Mouse (Mus musculus): ENCODE measurements at regions not wholly inside any gene's neighbourhood (a gene's known extent, or its start where the extent isn't known, plus 50 kb on each side); places are given as distances from the start of the nearest gene placed in this dataset.

DNA sequence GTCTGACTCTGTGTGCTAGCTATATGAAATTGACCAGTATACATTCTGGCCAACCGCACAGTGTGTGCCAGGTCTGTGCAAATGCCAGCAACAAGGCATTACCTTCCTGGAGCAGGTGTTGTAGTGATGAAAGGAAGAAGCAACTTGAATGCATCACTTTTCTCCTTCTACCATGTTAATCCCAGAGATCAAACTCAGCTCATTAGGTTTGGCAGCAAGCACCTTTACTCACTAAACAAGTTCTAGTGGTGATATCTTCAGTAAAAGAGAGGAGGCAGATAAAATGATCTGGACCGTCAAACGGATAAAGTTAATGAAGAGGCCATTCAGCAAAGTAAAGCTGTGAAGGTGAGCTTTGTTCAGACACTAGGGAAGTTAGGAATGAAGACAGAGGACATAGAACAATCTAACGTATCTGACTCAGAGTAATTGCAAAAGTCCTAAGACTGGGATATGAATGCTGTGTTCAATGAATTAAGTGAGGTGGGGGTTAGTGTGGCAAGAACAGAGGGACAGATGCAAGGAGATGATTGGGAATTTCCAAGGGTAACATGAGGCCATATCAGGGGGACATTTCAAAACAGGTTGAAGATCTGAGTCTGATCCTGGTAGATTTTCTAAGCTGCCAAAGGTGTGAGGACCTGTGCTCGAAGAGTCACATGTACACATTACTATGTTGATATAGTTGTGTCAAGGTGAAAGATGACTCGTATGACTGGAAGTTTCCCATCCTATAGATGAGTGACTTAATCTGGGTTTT, 1478.4 kb upstream of the Slc10a2 start:
- no peak for DNase-seq (ENCODE audit: low spot score in 2 of 2)

DNA sequence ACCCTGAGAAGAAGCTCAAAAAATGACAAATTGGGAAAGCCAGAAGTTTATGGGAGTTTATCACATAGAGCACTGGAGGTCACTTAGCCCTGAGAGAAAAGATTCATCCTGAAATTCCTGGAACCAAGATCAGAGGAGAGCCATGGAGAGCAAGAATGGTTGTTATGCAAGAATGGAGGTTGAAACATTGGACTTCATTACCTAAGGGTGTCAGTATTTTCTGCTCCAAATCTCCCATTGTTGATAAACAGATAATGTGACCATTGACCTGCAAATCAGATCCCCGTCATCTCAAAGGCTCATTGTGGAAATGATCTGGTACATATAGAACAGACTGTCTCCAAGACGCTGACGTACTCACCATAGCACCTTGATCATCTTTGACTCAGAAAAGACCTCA, 1477.6 kb upstream of the Slc10a2 start:
- no peak for DNase-seq (ENCODE audit: low spot score in 2 of 2)

- no peak for DNase-seq (ENCODE audit: low spot score in 2 of 2)
Measured at GRCm38 (mm10) chr8:6577868-6578634, 1472.9 kb upstream of the Slc10a2 start.

GRCm38 (mm10) chr8:6575241-6575640, 1470.1 kb upstream of the Slc10a2 start:
- no peak for DNase-seq (ENCODE audit: low spot score in 2 of 2)

DNA sequence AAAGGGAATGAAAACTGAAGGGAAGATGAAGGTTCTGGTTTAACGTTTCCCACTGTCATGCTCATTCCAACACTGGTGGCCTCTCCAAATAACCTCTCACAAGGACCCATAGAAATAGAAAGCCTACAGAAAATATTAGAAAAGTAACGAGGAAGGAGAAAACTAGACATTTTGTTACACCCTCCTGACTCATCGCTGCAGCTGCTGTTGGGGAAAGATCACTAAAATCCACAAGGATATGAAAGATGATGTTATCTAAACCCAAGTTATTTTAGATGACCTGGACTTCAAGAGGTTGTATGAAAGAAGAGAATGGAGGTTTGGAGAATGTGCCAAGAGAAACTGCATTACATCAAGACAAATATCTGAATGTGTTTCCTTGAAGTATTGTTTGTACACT, 1468.3 kb upstream of the Slc10a2 start:
- no peak for DNase-seq (ENCODE audit: low spot score in 2 of 2)

- DNase-seq (ENCODE audit: low spot score in 2 of 2) = peak; percentile 50 to 87
Measured at GRCm38 (mm10) chr8:6572066-6572665, 1467.0 kb upstream of the Slc10a2 start.

DNA sequence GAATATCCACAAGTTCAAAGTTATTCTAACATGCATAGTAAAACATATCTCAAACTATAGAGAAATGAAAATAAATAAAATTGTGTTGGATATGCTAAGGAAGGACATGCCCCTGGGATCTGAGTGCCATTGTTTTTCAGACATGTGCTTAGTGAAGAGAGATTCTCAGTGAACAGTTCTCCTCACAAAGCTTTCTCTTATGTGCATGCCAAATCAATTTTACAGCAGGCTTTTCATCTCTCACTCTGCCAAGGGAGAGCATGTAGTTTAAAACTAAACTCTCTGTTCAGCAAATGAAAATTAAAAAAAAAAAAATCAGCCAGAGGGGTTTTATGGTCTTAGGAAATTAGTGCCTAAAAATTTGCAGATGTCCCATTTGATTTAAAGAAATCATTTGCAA, 1445.8 kb upstream of the Slc10a2 start:
- DNase-seq (ENCODE audit: low spot score in 2 of 2) = no peak

GRCm38 (mm10) chr8:6527171-6527570, 1422.0 kb upstream of the Slc10a2 start:
- DNase-seq (ENCODE audit: low spot score in 2 of 2) = no peak

DNA sequence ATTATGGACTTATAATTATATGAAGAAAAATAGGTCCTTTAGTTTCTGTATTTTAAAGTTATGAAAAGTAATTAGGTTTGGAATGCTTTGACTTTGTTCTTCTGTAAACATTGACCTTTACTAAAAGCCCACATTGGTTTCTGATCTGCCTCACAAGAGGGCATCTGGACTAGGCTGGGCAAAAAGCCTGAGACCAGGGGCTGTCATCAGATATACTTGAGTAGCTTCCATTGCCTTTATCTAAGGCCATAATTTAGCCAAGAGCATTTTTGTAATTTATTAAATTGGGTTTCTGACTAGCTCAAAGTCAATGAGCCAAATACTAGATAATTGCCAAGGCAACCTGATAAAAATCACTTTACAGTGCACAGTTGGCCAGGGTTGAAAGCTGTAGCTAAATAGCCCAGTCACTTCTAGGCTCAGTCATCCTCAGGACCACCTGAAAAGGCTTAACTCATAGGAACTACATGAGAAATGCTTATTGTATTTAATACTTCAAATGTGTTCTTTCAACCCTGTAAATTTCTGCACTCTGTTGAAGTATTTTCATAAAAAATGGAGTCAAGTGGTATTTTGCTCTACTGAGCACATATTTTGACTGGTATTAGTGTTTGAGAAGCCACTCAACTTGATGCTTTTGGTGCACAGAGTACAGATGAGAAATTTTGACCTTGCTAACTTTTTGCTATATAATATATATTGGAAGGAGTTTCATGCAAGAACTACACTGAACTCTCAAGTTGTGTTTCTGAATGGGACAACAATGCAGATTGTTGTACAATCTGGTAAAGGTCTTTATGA, 1410.9 kb upstream of the Slc10a2 start:
- no peak for DNase-seq (ENCODE audit: low spot score in 2 of 2)

- DNase-seq (ENCODE audit: low spot score in 2 of 2) = peak in 1 of 2 experiments; percentile 8
Measured at GRCm38 (mm10) chr8:6492453-6492852, 1387.3 kb upstream of the Slc10a2 start.

DNA sequence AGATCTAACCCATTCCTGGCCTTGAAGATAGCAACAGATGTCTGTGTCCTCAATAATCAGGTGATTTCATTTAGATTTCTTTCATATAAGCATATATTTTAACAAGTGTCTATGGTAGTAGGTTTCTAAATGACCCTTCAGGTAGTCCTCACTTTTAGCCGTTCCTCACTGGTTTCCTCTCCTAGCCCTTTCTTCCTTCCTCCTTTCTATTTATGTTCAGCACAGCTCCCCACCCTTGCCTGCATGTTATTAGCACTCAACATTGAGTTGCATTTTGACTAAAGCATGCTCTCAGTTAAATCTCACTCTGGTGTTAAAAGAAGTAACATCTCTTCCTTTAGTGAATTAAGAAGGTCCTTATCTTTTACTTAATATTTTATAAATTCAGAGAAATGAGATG, 1376.8 kb upstream of the Slc10a2 start:
- no peak for DNase-seq (ENCODE audit: low spot score in 2 of 2)

GRCm38 (mm10) chr8:6471089-6471488, 1365.9 kb upstream of the Slc10a2 start:
- DNase-seq (ENCODE audit: low spot score in 2 of 2) = no peak

DNA sequence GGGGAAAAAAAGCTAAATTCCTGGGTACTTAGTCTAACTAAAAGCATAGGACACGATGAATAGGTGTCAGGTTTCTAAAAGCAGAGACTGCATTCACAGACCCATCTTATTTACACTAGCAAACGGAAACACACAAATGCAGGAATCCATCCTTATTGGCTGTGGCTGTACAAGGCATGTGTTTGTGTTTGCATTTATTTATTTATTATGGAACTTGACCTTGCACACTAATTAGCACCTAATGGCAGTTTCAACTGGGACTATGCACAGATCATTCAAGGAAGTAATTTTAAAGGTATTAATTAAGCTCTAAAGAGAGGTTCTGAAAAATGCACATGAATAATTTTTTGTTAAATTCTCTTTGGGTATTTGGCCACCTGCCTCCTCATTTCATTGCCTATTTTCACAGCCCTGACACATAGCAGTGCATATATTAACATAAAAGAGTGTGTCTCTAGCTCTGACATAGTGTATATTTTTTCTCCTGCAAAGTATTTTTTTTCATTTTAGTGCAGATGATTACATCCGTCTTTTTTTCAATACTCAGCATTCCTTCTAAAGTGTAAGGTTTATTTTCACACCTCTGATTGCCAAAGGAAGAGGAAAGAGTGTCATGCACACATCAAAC, 1351.5 kb upstream of the Slc10a2 start:
- no peak for DNase-seq (ENCODE audit: low spot score in 2 of 2)

DNA sequence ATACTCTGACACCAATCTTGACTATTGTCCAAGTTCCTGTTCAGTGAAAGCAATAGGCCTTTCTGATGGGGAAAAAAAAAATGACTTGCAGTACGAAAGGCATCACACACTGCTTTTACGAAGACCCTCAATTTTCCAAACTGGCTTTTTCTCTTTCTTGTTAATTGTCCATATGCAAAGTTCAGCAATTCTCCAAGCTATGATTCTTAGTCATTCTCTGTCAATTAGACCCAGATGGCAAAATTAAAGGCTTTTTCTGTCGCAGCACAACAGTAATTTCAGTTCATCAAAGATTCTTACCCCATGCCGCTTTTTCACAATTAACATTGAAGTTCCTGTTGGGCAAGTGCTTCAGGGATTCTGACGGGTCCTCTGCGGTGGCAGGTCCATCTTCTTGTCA, 1343.2 kb upstream of the Slc10a2 start:
- no peak for DNase-seq (ENCODE audit: low spot score in 2 of 2)

GRCm38 (mm10) chr8:6439069-6439468, 1333.9 kb upstream of the Slc10a2 start:
- no peak for DNase-seq (ENCODE audit: low spot score in 2 of 2)

Measured in layer of hippocampus, adult 8-10 months (tissue).